Mouse (Mus musculus): ENCODE data around the gene Eif2ak3. TPM values are rescaled to one million over a fixed set of nuclear protein-coding genes. Genes with fewer than 3 reads are reported as not detected.

Gene Eif2ak3
- polyA plus RNA-seq, 1 experiment from 2014 or later, result 16.9 TPM

- Histone ChIP-seq H3K36me3 (peaks cover 2% of the 10 kb centered on the region; the same call in 1 of the 2 replicates), H3K27me3 (no peaks in the 10 kb centered on the region), H3K4me3 (peak overlapping the region; percentile 10; the same call in 1 of the 2 replicates), H3K27ac (no peak overlapping the region), H3K9me3 (no peaks in the 10 kb centered on the region), H3K4me1 (peaks cover 16% of the 10 kb centered on the region), H3K9ac (no peak overlapping the region), H3K4me2 (peak overlapping the region; percentile 40)
- ATAC-seq (ENCODE audit: insufficient number of reproducible peaks, low FRiP score, low TSS enrichment, low read depth), result no peak
- WGBS, result 7% methylated on average over 20 of the region's 20 CpGs
Observed at GRCm38 (mm10) chr6:70911668-70912395, 67.5 kb downstream of the Eif2ak3 start.

- 56% methylated on average over 7 of the region's 7 CpGs for WGBS
- no peaks in the 10 kb centered on the region for H3K9me3 ChIP-seq
- no peak overlapping the region for H3K4me3 ChIP-seq
- no peak overlapping the region for H3K27ac ChIP-seq
- H3K36me3 ChIP-seq, result no peaks in the 10 kb centered on the region
- H3K4me2 ChIP-seq, result no peak overlapping the region
- ATAC-seq (ENCODE audit: insufficient number of reproducible peaks, low FRiP score, low TSS enrichment, low read depth), result no peak
- no peaks in the 10 kb centered on the region for H3K27me3 ChIP-seq
- H3K4me1 ChIP-seq, result peaks cover 16% of the 10 kb centered on the region
- H3K9ac ChIP-seq, result no peak overlapping the region
Observed at GRCm38 (mm10) chr6:70912396-70912765, 68.1 kb downstream of the Eif2ak3 start.

- Histone ChIP-seq H3K4me1 (peaks cover 7% of the 10 kb centered on the region), H3K4me3 (no peak within 1 kb of the TSS), H3K36me3 (no peaks in the 10 kb centered on the region), H3K27ac (no peak within 1 kb of the TSS), H3K9me3 (no peaks in the 10 kb centered on the region), H3K27me3 (no peaks in the 10 kb centered on the region), H3K9ac (no peak within 1 kb of the TSS), H3K4me2 (no peak within 1 kb of the TSS)
- 82% methylated on average over 3 of the region's 3 CpGs for WGBS
- no peak for ATAC-seq (ENCODE audit: insufficient number of reproducible peaks, low FRiP score, low TSS enrichment, low read depth)
Observed at GRCm38 (mm10) chr6:70918827-70919226, 74.5 kb downstream of the Eif2ak3 start, which contains the start of gene Tex37. Gene Tex37 (minus strand): TSS chr6:70918927.

- peaks cover 7% of the 10 kb centered on the region for H3K4me1 ChIP-seq
- H3K4me3 ChIP-seq, result peak overlapping the region; percentile 6; the same call in 1 of the 2 replicates
- H3K27ac ChIP-seq, result no peak overlapping the region
- no peaks in the 10 kb centered on the region for H3K36me3 ChIP-seq
- no peak for ATAC-seq (ENCODE audit: insufficient number of reproducible peaks, low FRiP score, low TSS enrichment, low read depth)
- WGBS, result 4% methylated on average over 22 of the region's 22 CpGs
- H3K27me3 ChIP-seq, result no peaks in the 10 kb centered on the region
- no peak overlapping the region for H3K9ac ChIP-seq
- peak overlapping the region; percentile 44 for H3K4me2 ChIP-seq
- no peaks in the 10 kb centered on the region for H3K9me3 ChIP-seq
Observed at GRCm38 (mm10) chr6:70921274-70922074, 77.2 kb downstream of the Eif2ak3 start.

- no peaks in the 10 kb centered on the region for H3K27me3 ChIP-seq
- H3K4me1 ChIP-seq, result no peaks in the 10 kb centered on the region
- no peak for ATAC-seq (ENCODE audit: insufficient number of reproducible peaks, low FRiP score, low TSS enrichment, low read depth)
- no peak overlapping the region for H3K9ac ChIP-seq
- H3K4me2 ChIP-seq, result no peak overlapping the region
- H3K9me3 ChIP-seq, result no peaks in the 10 kb centered on the region
- H3K27ac ChIP-seq, result no peak overlapping the region
- no peaks in the 10 kb centered on the region for H3K36me3 ChIP-seq
- H3K4me3 ChIP-seq, result no peak overlapping the region
- WGBS, result 89% methylated on average over 2 of the region's 2 CpGs
Observed at GRCm38 (mm10) chr6:70931801-70932200, 87.5 kb downstream of the Eif2ak3 start.

- Histone ChIP-seq H3K9me3 (no peaks in the 10 kb centered on the region), H3K9ac (no peak overlapping the region), H3K4me1 (peaks cover 13% of the 10 kb centered on the region), H3K27ac (no peak overlapping the region), H3K27me3 (peaks cover 56% of the 10 kb centered on the region), H3K4me2 (no peak overlapping the region), H3K4me3 (no peak overlapping the region), H3K36me3 (no peaks in the 10 kb centered on the region)
- WGBS, result 62% methylated on average over 7 of the region's 7 CpGs
- no peak for ATAC-seq (ENCODE audit: insufficient number of reproducible peaks, low FRiP score, low TSS enrichment, low read depth)
Observed at GRCm38 (mm10) chr6:70953274-70953673, 109.0 kb downstream of the Eif2ak3 start.

GRCm38 (mm10) chr6:70954040-70954439, 109.7 kb downstream of the Eif2ak3 start:
- Histone ChIP-seq H3K27me3 (peaks cover 63% of the 10 kb centered on the region), H3K9me3 (no peaks in the 10 kb centered on the region), H3K4me3 (no peak overlapping the region), H3K36me3 (no peaks in the 10 kb centered on the region), H3K4me2 (no peak overlapping the region), H3K9ac (no peak overlapping the region), H3K4me1 (peaks cover 13% of the 10 kb centered on the region), H3K27ac (no peak overlapping the region)
- 7% methylated on average over 6 of the region's 6 CpGs for WGBS
- no peak for ATAC-seq (ENCODE audit: insufficient number of reproducible peaks, low FRiP score, low TSS enrichment, low read depth)

Other genes with a start within 250 kb of the Eif2ak3 start
- gene Rpia, start 52.3 kb upstream of the Eif2ak3 start, polyA plus RNA-seq (2015; fragmentation: Nextera tagmentation; extraction: Ambion mirVana), result 1.6 and 2.4 TPM in 2 replicates
- gene Tex37, start 74.4 kb downstream of the Eif2ak3 start, polyA plus RNA-seq (2015; fragmentation: Nextera tagmentation; extraction: Ambion mirVana), result not detected in 2 replicates
- gene Foxi3, start 112.0 kb downstream of the Eif2ak3 start, polyA plus RNA-seq (2015; fragmentation: Nextera tagmentation; extraction: Ambion mirVana), result 0.76 and 0.82 TPM in 2 replicates